ENCODE assay signal across 8 mouse cellular contexts in genomic region chr2:75636261-75637054, GRCm38 (mm10). TPM values are rescaled to one million over a fixed set of nuclear protein-coding genes. Genes with fewer than 3 reads are reported as not detected.
DNase-seq lines count a peak whose midpoint lies in the region; ATAC-seq and TF ChIP-seq lines count a peak whose summit lies in the region.

No protein-coding gene starts in this region.

- ATAC-seq in midbrain, postnatal 0 days (ENCODE audit: low FRiP score), result no peak
- no peak for ATAC-seq in midbrain, embryonic 15.5 days (replicated peaks)
- peak; percentile 35; the same call in 1 of the 2 replicates for ATAC-seq in liver, embryonic 12.5 days
- no peak for ATAC-seq in hindbrain, embryonic 13.5 days (ENCODE audit: low FRiP score)
- no peak for ATAC-seq in cerebellum, adult (ENCODE audit: insufficient number of reproducible peaks, low FRiP score, low TSS enrichment)

- no peak overlapping the region for H3K4me2 ChIP-seq in midbrain, postnatal 0 days (ENCODE audit: low read depth, low read length, poor library complexity, severe bottlenecking)
- no peak overlapping the region for H3K4me2 ChIP-seq in midbrain, embryonic 15.5 days
- H3K4me2 ChIP-seq in liver, embryonic 12.5 days, result no peak overlapping the region
- no peak overlapping the region for H3K4me2 ChIP-seq in hindbrain, embryonic 13.5 days

- H3K27ac ChIP-seq in midbrain, postnatal 0 days (ENCODE audit: low read depth, low read length), result no peak overlapping the region
- no peak overlapping the region for H3K27ac ChIP-seq in midbrain, embryonic 15.5 days
- H3K27ac ChIP-seq in liver, embryonic 12.5 days, result no peak overlapping the region
- no peak overlapping the region for H3K27ac ChIP-seq in hindbrain, embryonic 13.5 days

- H3K4me3 ChIP-seq in midbrain, postnatal 0 days (ENCODE audit: low read depth, low read length), result no peak overlapping the region
- H3K4me3 ChIP-seq in midbrain, embryonic 15.5 days, result no peak overlapping the region
- no peak overlapping the region for H3K4me3 ChIP-seq in liver, embryonic 12.5 days
- no peak overlapping the region for H3K4me3 ChIP-seq in hindbrain, embryonic 13.5 days

- WGBS in midbrain, postnatal 0 days, result 70% methylated on average over 6 of the region's 6 CpGs
- 71% methylated on average over 6 of the region's 6 CpGs for WGBS in midbrain, embryonic 15.5 days
- WGBS in liver, embryonic 12.5 days (ENCODE audit: insufficient replicate concordance), result 55% methylated on average over 6 of the region's 6 CpGs
- 75% methylated on average over 6 of the region's 6 CpGs for WGBS in hindbrain, embryonic 13.5 days

- TF ChIP-seq CTCF in midbrain, postnatal 0 days (IDR thresholded peaks at IDR 0.05), result peak; percentile 34

- no peaks in the 10 kb centered on the region for H3K4me1 ChIP-seq in midbrain, postnatal 0 days (ENCODE audit: insufficient read depth, low read length)
- H3K4me1 ChIP-seq in midbrain, embryonic 15.5 days, result no peaks in the 10 kb centered on the region
- peaks cover 17% of the 10 kb centered on the region for H3K4me1 ChIP-seq in liver, embryonic 12.5 days
- H3K4me1 ChIP-seq in hindbrain, embryonic 13.5 days (replicated peaks), result no peaks in the 10 kb centered on the region

- no peaks in the 10 kb centered on the region for H3K36me3 ChIP-seq in midbrain, postnatal 0 days (ENCODE audit: insufficient read depth, low read length)
- H3K36me3 ChIP-seq in midbrain, embryonic 15.5 days (replicated peaks), result no peaks in the 10 kb centered on the region
- no peaks in the 10 kb centered on the region for H3K36me3 ChIP-seq in liver, embryonic 12.5 days
- H3K36me3 ChIP-seq in splenic B cell, adult 2 months (ENCODE audit: control insufficient read depth, insufficient read depth, low read length, poor library complexity, severe bottlenecking), result no peaks in the 10 kb centered on the region
- H3K36me3 ChIP-seq in hindbrain, embryonic 13.5 days, result no peaks in the 10 kb centered on the region

- no peaks in the 10 kb centered on the region for H3K27me3 ChIP-seq in midbrain, postnatal 0 days (ENCODE audit: insufficient read depth, low read length)
- H3K27me3 ChIP-seq in midbrain, embryonic 15.5 days (replicated peaks), result no peaks in the 10 kb centered on the region
- 0 out of 2 replicates have a peak, but pooled peaks cover 3% of the 10 kb centered on the region for H3K27me3 ChIP-seq in liver, embryonic 12.5 days (replicated peaks)
- H3K27me3 ChIP-seq in splenic B cell, adult 2 months (ENCODE audit: control insufficient read depth, insufficient read depth, low read length, poor library complexity, severe bottlenecking), result no peaks in the 10 kb centered on the region
- H3K27me3 ChIP-seq in hindbrain, embryonic 13.5 days, result no peaks in the 10 kb centered on the region

- no peak for DNase-seq in midbrain, postnatal 0 days (ENCODE audit: low spot score)
- DNase-seq in adrenal gland, postnatal 25 days, result peak; percentile 28
- peak; percentile 73 for DNase-seq in splenic B cell, adult 2 months (ENCODE audit: low read depth, low spot score)
- DNase-seq in retina, embryonic 14.5 days (ENCODE audit: low spot score), result no peak

- no peak overlapping the region for H3K9ac ChIP-seq in midbrain, postnatal 0 days (replicated peaks; ENCODE audit: low read length, poor library complexity, severe bottlenecking)
- H3K9ac ChIP-seq in midbrain, embryonic 15.5 days, result no peak overlapping the region
- no peak overlapping the region for H3K9ac ChIP-seq in liver, embryonic 12.5 days
- H3K9ac ChIP-seq in hindbrain, embryonic 13.5 days, result no peak overlapping the region

- no peaks in the 10 kb centered on the region for H3K9me3 ChIP-seq in midbrain, postnatal 0 days (ENCODE audit: low read length)
- H3K9me3 ChIP-seq in midbrain, embryonic 15.5 days, result no peaks in the 10 kb centered on the region
- H3K9me3 ChIP-seq in liver, embryonic 12.5 days (replicated peaks), result no peaks in the 10 kb centered on the region
- no peaks in the 10 kb centered on the region for H3K9me3 ChIP-seq in hindbrain, embryonic 13.5 days

RNA-seq across cellular contexts. Expression of gene Hnrnpa3, which starts 22.6 kb away (rescaled TPM):
- 83.7 and 116 TPM in 2 replicates for total RNA-seq in midbrain, postnatal 0 days (2014; rRNA removed)
- polyA plus RNA-seq in midbrain, postnatal 0 days (2015; fragmentation: Nextera tagmentation; extraction: Ambion mirVana), result 87.7 and 96.6 TPM in 2 replicates
- polyA plus RNA-seq in midbrain, embryonic 15.5 days (2015; fragmentation: Nextera tagmentation; extraction: Ambion mirVana), result 179 and 194 TPM in 2 replicates
- 426 and 454 TPM in 2 replicates for total RNA-seq in adrenal gland, postnatal 25 days (2021)
- 199 and 204 TPM in 2 replicates for polyA plus RNA-seq in liver, embryonic 12.5 days (2016; fragmentation: Nextera tagmentation; extraction: Ambion mirVana)
- polyA plus RNA-seq in hindbrain, embryonic 13.5 days (2015; fragmentation: Nextera tagmentation; extraction: Ambion mirVana), result 235 and 246 TPM in 2 replicates

Comparison
In these comparisons a context has a peak if more than half of its experiments do, and no peak if none do; other contexts are left out.
1. DNase-seq: peak in adrenal gland, postnatal 25 days (single experiment) and splenic B cell, adult 2 months (single experiment); none in midbrain, postnatal 0 days (single experiment) and retina, embryonic 14.5 days (single experiment).